Mouse (Mus musculus): ENCODE measurements around the gene Umad1. TPM values are rescaled to one million over a fixed set of nuclear protein-coding genes. Genes with fewer than 3 reads are reported as not detected.

Umad1 gene
- polyA plus RNA-seq (2012; ENCODE audit: insufficient read depth, low replicate concordance), result 9.2 and 14.2 TPM in 2 replicates

DNA sequence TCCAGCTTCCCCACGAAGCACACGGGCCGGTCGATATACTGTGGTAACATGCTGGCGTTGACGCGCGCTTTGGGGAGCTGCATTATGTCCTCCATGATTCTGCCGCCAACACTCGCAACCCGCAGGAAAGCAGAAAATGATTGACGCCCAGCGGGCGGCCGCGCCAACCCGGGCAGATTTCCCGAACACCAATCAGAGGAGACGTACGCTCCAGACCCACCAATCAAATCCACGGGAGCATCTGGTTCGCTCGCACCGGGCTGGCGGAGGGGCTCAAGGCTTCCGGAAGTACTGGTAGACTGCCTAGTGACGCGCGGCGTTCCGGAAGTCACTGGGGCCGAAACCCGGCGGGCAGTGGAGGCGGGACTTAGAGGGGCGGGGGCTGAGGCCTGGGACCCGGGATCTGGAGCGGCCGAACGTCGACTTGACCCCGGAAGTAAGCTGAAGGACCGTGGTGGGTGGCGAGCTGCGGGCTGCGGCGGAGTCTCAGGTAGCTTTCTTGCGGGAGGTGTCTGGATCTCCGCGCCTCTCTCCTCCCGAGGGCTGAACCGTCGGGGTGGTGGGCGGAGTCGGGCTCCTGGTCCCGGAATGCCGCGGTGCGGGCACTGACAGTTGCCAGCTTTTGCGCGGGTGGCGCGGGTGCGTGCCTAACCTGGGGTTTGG, at the start of gene Umad1, which contains the start of the genes Rpa3 and Gm45062:
Gene Umad1, plus strand, starts transcription at position 285 of the 663 bp plus-strand sequence.
Gene Rpa3, minus strand, starts transcription at position 170 of the 663 bp plus-strand sequence.
Gene Gm45062, plus strand, starts transcription at position 447 of the 663 bp plus-strand sequence.
- Histone ChIP-seq H3K4me1 (peaks cover 8% of the 10 kb centered on the region; the same call in 1 of the 2 replicates), H3K9me3 (no peaks in the 10 kb centered on the region), H3K36me3 (replicated peaks; ENCODE audit: low read length) (peaks cover 17% of the 10 kb centered on the region), H3K4me3 (replicated peaks) (peak within 1 kb of the TSS; percentile 100), H3K27me3 (replicated peaks) (no peaks in the 10 kb centered on the region)
- TF ChIP-seq GATA1 (IDR thresholded peaks at IDR 0.05; ENCODE audit: borderline replicate concordance, low read length) (no peak), FLI1 (IDR thresholded peaks at IDR 0.05; ENCODE audit: low read length) (peak; percentile 76; the same call in 1 of the 2 replicates)

DNA sequence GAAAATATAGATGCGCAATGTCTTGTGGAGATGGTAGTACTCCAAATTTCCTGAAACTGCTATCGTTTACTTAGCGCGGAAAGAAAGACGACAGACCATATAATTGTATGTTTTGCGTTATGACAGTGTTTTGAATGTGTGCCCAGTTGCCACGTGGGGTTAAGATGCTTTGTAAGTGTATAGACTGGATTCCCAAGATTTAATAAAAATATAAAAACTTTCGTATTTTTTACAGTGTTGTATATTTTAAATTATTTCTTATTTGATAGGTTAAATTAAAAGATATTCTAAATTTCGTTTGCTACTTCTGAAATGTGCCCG, 49.3 kb upstream of the Umad1 start:
- Histone ChIP-seq H3K4me3 (replicated peaks) (peak overlapping the region; percentile 95), H3K27me3 (replicated peaks) (no peaks in the 10 kb centered on the region), H3K4me1 (peaks cover 13% of the 10 kb centered on the region), H3K9me3 (no peaks in the 10 kb centered on the region), H3K36me3 (replicated peaks; ENCODE audit: low read length) (peaks cover 32% of the 10 kb centered on the region)
- TF ChIP-seq FLI1 (IDR thresholded peaks at IDR 0.05; ENCODE audit: low read length) (no peak), GATA1 (IDR thresholded peaks at IDR 0.05; ENCODE audit: borderline replicate concordance, low read length) (no peak)

DNA sequence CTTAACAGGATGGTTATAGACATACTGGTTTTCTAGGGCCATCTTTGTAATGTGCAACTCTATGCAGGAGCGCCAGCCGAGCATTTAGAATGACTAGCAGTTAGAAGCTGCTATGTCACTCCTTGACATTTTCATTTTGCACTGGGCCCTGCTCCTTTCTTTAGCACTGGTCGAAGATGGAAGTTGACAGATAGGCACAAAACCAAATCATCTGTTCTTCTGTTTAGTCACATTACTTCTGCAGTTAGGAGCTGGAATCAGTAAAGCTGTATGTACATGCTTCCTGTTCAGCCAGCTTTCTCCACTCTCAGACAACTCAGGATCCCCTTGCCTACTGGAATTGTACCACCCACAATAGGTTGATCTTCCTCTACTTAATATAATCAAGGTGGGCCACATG, 48.4 kb upstream of the Umad1 start:
- no peaks in the 10 kb centered on the region for H3K27me3 ChIP-seq (replicated peaks)
- peak overlapping the region; percentile 95 for H3K4me3 ChIP-seq (replicated peaks)

DNA sequence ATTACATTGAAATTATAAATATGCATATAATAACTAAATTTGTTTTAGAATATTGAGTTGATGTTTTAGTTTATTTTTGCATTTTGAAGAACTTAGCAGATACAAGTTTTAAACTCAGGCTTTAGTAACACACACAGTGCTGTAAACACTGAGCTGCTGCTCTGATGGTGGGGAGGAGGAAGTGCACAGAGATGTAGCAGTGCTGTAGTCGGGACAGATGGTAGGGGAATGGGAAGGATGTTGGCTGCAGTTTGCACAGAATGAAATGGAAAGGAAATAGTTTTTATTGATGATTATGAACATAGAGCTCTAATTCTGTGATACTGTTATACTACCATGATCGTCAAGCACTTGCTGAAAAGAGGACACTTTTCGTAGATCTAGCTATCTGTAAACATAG, 32.1 kb upstream of the Umad1 start:
- Histone ChIP-seq H3K4me1 (no peaks in the 10 kb centered on the region), H3K36me3 (replicated peaks; ENCODE audit: low read length) (peaks cover 90% of the 10 kb centered on the region), H3K9me3 (no peaks in the 10 kb centered on the region), H3K4me3 (replicated peaks) (no peak overlapping the region), H3K27me3 (replicated peaks) (no peaks in the 10 kb centered on the region)
- no peak for TF ChIP-seq GATA1 (IDR thresholded peaks at IDR 0.05; ENCODE audit: borderline replicate concordance, low read length)
- no peak for TF ChIP-seq FLI1 (IDR thresholded peaks at IDR 0.05; ENCODE audit: low read length)

More for the DNA sequence above, 48.4 kb upstream of the Umad1 start:
- no peaks in the 10 kb centered on the region for H3K9me3 ChIP-seq
- H3K4me1 ChIP-seq, result peaks cover 16% of the 10 kb centered on the region
- TF ChIP-seq FLI1 (IDR thresholded peaks at IDR 0.05; ENCODE audit: low read length) (no peak), GATA1 (IDR thresholded peaks at IDR 0.05; ENCODE audit: borderline replicate concordance, low read length) (no peak)
- peaks cover 40% of the 10 kb centered on the region for H3K36me3 ChIP-seq (replicated peaks; ENCODE audit: low read length)

DNA sequence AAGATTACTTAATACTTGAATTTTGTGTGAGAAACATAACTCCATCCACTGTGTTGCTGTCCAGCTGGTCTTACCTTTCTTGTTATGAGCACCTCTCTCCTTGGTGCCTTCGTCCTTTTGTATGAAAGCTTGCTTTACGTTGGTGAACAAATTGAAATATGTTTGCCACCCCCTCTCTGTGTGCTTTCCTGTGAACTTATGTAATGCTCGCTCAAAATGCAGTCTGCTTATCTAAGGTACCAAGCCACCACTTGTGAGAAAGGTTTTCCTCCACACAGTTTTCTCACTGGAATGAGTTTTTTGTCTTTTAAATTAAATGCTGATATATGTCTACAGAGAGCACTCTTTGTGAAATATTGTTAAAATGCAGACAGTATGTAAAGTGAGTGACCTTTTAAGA, 30.5 kb upstream of the Umad1 start:
- TF ChIP-seq FLI1 (IDR thresholded peaks at IDR 0.05; ENCODE audit: low read length) (no peak), GATA1 (IDR thresholded peaks at IDR 0.05; ENCODE audit: borderline replicate concordance, low read length) (no peak)

DNA sequence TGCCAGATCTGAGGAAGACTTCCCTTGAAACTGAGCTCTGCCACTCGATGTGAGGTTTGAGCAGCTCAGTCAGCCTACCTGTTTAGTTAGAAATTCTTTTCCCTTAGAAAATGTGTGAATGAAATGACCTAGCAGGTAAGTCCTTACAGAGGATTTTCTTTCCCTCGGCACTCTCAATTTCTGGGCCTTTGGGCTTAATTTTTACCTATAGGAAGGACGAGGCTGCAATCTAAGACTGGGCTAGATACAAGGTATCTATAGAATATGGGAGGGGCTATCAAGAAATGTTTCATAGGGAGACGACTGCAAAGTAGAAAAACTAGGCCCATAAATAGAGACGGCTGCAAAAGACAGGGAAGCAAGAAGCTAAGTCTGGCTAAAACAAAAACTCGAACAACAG, 772 bp upstream of the Umad1 start:
- TF ChIP-seq FLI1 (IDR thresholded peaks at IDR 0.05; ENCODE audit: low read length), result no peak
- TF ChIP-seq GATA1 (IDR thresholded peaks at IDR 0.05; ENCODE audit: borderline replicate concordance, low read length), result no peak

More for the DNA sequence above, 30.5 kb upstream of the Umad1 start:
- no peak overlapping the region for H3K4me3 ChIP-seq (replicated peaks)
- H3K27me3 ChIP-seq (replicated peaks), result no peaks in the 10 kb centered on the region
- no peaks in the 10 kb centered on the region for H3K9me3 ChIP-seq
- H3K4me1 ChIP-seq, result no peaks in the 10 kb centered on the region
- H3K36me3 ChIP-seq (replicated peaks; ENCODE audit: low read length), result peaks cover 94% of the 10 kb centered on the region

DNA sequence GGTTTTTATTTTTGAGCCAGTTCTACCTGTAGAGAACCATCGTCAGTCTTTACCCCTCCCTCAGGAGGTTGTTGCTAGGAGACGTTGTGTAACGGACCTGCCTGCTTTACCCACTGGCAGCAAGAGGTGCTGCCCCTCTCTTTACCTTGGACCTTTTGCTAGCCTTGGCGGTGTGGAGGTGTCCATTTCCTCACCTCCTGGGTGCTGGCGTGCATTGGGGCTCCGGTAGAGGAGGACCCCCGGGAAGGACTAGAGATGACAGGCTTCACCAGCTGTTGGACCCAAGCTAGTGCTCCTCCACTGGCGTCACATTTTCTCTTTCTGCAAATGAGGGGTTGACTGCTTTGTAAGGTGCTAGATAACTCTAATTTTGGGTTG, 568 bp downstream of the Umad1 start:
- Histone ChIP-seq H3K4me3 (replicated peaks) (peak overlapping the region; percentile 100), H3K27me3 (replicated peaks) (no peaks in the 10 kb centered on the region), H3K4me1 (peaks cover 14% of the 10 kb centered on the region; the same call in 1 of the 2 replicates), H3K9me3 (no peaks in the 10 kb centered on the region), H3K36me3 (replicated peaks; ENCODE audit: low read length) (peaks cover 11% of the 10 kb centered on the region)
- no peak for TF ChIP-seq FLI1 (IDR thresholded peaks at IDR 0.05; ENCODE audit: low read length)
- no peak for TF ChIP-seq GATA1 (IDR thresholded peaks at IDR 0.05; ENCODE audit: borderline replicate concordance, low read length)

More for the DNA sequence above, 772 bp upstream of the Umad1 start:
- Histone ChIP-seq H3K9me3 (no peaks in the 10 kb centered on the region), H3K4me3 (replicated peaks) (peak overlapping the region; percentile 100), H3K27me3 (replicated peaks) (no peaks in the 10 kb centered on the region), H3K4me1 (peaks cover 8% of the 10 kb centered on the region; the same call in 1 of the 2 replicates), H3K36me3 (replicated peaks; ENCODE audit: low read length) (peaks cover 24% of the 10 kb centered on the region)

DNA sequence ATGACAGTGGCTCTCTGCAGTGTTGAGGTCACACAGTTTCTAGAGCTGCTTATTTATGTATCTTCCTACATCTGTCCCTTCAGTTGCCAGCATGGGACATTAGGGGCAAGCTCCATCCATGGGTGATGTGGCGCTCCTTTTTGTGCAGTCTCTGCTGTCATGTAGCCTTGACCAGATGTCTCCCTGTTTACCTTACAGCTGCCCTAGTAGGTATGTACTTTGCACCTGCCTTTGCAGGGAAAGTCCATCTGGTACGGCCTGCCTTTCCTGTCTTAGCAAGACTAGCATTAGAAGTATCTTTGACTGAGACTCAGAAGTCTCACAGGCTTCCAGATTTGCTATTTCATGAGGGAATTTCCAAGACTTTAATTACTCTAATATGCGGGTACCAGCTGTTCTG, 12.0 kb downstream of the Umad1 start:
- Histone ChIP-seq H3K4me3 (replicated peaks) (no peak overlapping the region), H3K36me3 (replicated peaks; ENCODE audit: low read length) (peaks cover 22% of the 10 kb centered on the region), H3K27me3 (replicated peaks) (no peaks in the 10 kb centered on the region), H3K4me1 (peaks cover 6% of the 10 kb centered on the region), H3K9me3 (no peaks in the 10 kb centered on the region)
- TF ChIP-seq GATA1 (IDR thresholded peaks at IDR 0.05; ENCODE audit: borderline replicate concordance, low read length) (no peak), FLI1 (IDR thresholded peaks at IDR 0.05; ENCODE audit: low read length) (no peak)

DNA sequence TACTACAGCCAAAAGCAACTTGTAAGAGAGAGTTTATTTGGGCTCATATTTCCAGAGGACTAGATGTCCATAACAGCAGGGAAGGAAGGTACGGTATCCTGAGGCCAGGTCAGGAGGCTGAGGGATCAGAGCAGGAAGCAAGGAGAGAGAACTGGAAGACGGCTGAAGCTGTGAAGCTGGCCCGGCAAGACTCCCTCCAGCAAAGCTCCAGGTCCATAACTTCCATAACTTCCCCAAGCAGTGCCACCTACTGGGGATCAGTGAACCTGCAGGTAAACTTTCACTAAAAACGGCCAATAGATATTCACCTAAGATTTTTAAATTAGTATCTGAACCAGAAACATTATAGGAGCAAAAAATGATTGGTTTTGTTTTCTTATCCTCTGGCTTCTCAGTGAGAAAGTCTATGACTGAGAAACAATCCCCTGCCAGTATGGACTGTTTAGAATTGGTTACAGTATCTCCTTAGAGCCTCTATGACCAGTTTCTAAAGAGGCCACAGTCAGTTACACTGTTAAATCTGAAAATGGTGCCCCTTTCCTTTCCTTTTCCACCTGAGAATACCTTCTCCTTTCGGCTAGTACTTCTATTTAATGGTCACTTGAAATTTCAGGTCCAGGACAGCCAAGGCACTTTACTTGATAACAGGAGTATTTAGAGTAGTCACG, 15.4 kb downstream of the Umad1 start:
- no peaks in the 10 kb centered on the region for H3K9me3 ChIP-seq
- peaks cover 33% of the 10 kb centered on the region for H3K36me3 ChIP-seq (replicated peaks; ENCODE audit: low read length)
- H3K4me3 ChIP-seq (replicated peaks), result no peak overlapping the region
- H3K27me3 ChIP-seq (replicated peaks), result no peaks in the 10 kb centered on the region
- peaks cover 16% of the 10 kb centered on the region for H3K4me1 ChIP-seq
- TF ChIP-seq GATA1 (IDR thresholded peaks at IDR 0.05; ENCODE audit: borderline replicate concordance, low read length), result no peak

DNA sequence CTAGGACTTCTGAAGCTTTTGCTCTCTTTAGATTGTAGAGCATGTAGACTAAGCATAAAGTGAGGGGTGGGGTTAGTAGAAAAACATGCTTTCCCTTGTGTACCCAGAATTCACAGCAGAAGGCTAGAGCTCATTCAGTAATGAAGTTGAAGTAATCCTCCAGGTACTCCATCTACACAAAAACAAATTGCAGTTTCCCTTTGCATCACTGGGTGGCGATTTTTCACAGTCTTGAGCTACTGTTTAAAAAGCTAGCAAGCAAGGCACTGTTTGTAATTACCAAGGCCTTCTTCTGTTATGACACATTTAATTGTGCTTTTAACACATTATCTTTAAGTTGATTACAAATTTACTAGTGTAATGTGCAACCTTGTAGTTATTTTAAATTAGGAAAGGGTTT, 16.0 kb downstream of the Umad1 start:
- no peaks in the 10 kb centered on the region for H3K9me3 ChIP-seq
- H3K36me3 ChIP-seq (replicated peaks; ENCODE audit: low read length), result peaks cover 34% of the 10 kb centered on the region
- TF ChIP-seq FLI1 (IDR thresholded peaks at IDR 0.05; ENCODE audit: low read length) (no peak), GATA1 (IDR thresholded peaks at IDR 0.05; ENCODE audit: borderline replicate concordance, low read length) (no peak)
- H3K27me3 ChIP-seq (replicated peaks), result no peaks in the 10 kb centered on the region
- no peak overlapping the region for H3K4me3 ChIP-seq (replicated peaks)
- peaks cover 12% of the 10 kb centered on the region; the same call in 1 of the 2 replicates for H3K4me1 ChIP-seq
